Mouse (Mus musculus) intestine, embryonic 14.5 days (tissue): ENCODE results near the gene Sh3d19. TPM values are rescaled to one million over a fixed set of nuclear protein-coding genes. Genes with fewer than 3 reads are reported as not detected.
A peak's percentile ranks its signal among the peaks of the same experiment; 100 is the strongest.
"Not testable (repeated sequence)": the region's sequence is repeated elsewhere in the genome, so short reads cannot be mapped to it uniquely, and the experiment has no call there.

Experiments used
- ATAC-seq: fragments of 200-750 bp; cut with Nextera tagmentation; replicated peaks from 2 replicates; pipeline ENCODE4 v1.8.0; 2017; ENCODE audit warnings: low read depth, moderate number of reproducible peaks, moderate TSS enrichment, moderate library complexity; ENCODE audit not compliant: low FRiP score, low TSS enrichment
- DNase-seq: peaks from one replicate; pipeline ENCODE4 v3.0.0-alpha.2; 2018; ENCODE audit warnings: low spot score
- H3K27ac ChIP-seq: fragments of 300-500 bp; sonication (generic); 2 replicates; pipeline ENCODE4 v1.5.1; 2014; ENCODE audit warnings: low read depth, mild to moderate bottlenecking, control low read depth
- H3K27me3 ChIP-seq: fragments of 300-500 bp; sonication (generic); replicated peaks from 2 replicates; pipeline ENCODE4 v1.6.1; 2014; ENCODE audit warnings: low read length, control low read depth; ENCODE audit not compliant: control insufficient read depth, insufficient read depth
- H3K36me3 ChIP-seq: fragments of 300-500 bp; sonication (generic); 2 replicates; pipeline ENCODE4 v1.6.1; 2014; ENCODE audit warnings: low read length, control low read depth; ENCODE audit not compliant: control insufficient read depth, insufficient read depth
- H3K4me1 ChIP-seq: fragments of 300-500 bp; sonication (generic); replicated peaks from 2 replicates; pipeline ENCODE4 v1.6.1; 2014; ENCODE audit warnings: low read length, control low read depth, mixed read lengths; ENCODE audit not compliant: control insufficient read depth, insufficient read depth
- H3K4me2 ChIP-seq: fragments of 300-500 bp; sonication (generic); 2 replicates; pipeline ENCODE4 v1.6.1; 2014; ENCODE audit warnings: low read length
- H3K4me3 ChIP-seq: fragments of 300-500 bp; sonication (generic); 2 replicates; pipeline ENCODE4 v1.5.1; 2014; ENCODE audit warnings: low read depth, low read length, control low read depth, mixed read lengths
- H3K9ac ChIP-seq: fragments of 300-500 bp; sonication (generic); 2 replicates; pipeline ENCODE4 v1.6.1; 2014; ENCODE audit warnings: mild to moderate bottlenecking, low read length
- H3K9me3 ChIP-seq: fragments of 300-500 bp; sonication (generic); 2 replicates; pipeline ENCODE4 v1.6.1; 2016; ENCODE audit warnings: low read length, control low read depth; ENCODE audit not compliant: control insufficient read depth
- WGBS: fragments of 180-500 bp; shearing (Covaris S2); extraction: QIAGEN DNeasy Blood & Tissue Kit; methylation state at CpG from one replicate; pipeline ENCODE4 v1.1.7; 2014; 5-methylcytosine and 5-hydroxymethylcytosine counted together
- polyA plus RNA-seq: library from polyadenylated mRNA; unstranded; fragments of >200 nt; fragmentation: Nextera tagmentation; extraction: Ambion mirVana; gene quantifications from 2 replicates; pipeline ENCODE4 v1.2.1, GENCODE M21; 2014

Sh3d19 gene
- polyA plus RNA-seq, 1 experiment from 2014 or later = 55.4 TPM

DNA sequence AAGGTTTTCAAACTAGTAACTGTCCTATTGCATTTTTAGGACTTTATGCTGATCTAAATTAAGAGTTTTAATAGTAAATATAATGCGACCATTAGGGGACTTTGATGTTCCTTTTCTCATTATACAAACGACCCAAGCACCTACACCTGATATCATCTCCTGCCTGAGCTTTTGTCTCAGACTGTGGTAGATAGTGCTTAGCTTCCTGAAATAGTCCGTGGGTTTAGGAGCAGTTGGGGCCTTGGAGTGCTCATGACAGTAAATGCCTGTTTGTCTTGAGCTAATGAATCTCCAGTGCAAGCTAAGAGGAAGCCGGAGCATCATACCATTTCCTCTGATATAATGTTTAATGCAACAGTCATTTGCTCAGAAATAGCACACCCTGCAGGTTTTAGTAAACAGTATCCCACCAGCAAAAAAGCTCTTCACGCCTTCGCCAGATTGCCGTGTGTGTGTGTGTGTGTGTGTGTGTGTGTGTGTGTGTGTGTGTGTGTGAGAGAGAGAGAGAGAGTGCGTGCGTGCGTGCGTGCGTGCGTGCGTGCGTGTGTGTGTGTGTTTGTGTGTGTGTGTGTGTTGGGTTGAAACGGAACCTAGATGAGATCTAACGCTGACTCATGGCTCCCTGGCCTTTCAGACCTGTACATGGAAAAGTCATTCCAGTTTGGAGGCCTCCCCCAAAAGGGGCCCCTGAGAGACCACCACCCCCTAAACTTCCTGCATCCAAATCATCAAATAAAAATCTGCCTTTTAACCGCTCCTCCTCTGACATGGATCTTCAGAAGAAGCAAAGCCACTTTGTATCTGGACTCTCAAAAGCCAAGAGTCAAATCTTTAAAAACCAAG, 132.8 kb downstream of the Sh3d19 start:
- no peak for DNase-seq
- no peaks in the 10 kb centered on the region for H3K4me1 ChIP-seq
- H3K36me3 ChIP-seq = peaks cover 58% of the 10 kb centered on the region
- ATAC-seq = no peak
- H3K9me3 ChIP-seq = no peaks in the 10 kb centered on the region
- H3K9ac ChIP-seq = no peak overlapping the region
- no peaks in the 10 kb centered on the region for H3K27me3 ChIP-seq
- no peak overlapping the region for H3K4me3 ChIP-seq
- 89% methylated on average over 18 of the region's 18 CpGs for WGBS
- no peak overlapping the region for H3K27ac ChIP-seq
- no peak overlapping the region for H3K4me2 ChIP-seq

DNA sequence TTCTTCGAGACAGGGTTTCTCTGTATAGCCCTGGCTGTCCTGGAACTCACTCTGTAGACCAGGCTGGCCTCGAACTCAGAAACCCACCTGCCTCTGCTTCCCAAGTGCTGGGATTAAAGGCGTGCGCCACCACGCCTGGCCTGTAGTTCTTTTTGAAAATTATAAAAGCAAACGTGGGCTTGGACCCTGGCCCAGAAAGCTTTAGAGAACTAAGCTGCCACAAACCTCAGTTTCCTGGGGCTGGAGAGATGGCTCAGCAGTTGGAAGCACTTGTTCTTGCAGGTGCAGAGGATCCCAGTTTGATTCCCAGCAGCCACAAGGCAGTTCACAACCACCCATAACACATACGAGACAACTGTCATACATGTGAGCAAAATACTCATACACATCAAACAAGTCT, 133.5 kb downstream of the Sh3d19 start:
- H3K27ac ChIP-seq, ATAC-seq, H3K4me3 ChIP-seq, H3K4me2 ChIP-seq, DNase-seq, H3K27me3 ChIP-seq, H3K4me1 ChIP-seq, H3K9ac ChIP-seq, H3K9me3 ChIP-seq: not testable (repeated sequence)
- WGBS = 92% methylated on average over 7 of the region's 7 CpGs
- peaks cover 51% of the 10 kb centered on the region for H3K36me3 ChIP-seq

DNA sequence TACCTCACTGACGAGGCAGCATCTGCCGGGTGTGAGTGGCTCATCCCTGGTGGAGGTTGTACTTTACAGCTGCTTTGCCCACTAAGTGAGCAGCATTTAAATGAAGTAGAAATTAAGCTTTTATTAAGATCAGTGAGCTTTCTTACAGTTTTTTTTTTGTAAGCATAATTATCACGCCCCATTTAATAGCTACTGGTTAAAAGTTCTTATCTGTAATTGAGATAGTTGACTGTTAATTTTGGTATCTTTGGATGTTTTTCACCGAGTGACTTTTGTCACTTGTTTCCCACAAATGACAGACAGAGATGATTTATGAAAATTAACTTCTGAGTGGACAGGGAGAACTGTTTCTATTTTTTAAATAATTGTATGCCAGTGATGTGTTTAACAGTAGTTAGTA, 134.0 kb downstream of the Sh3d19 start:
- peaks cover 46% of the 10 kb centered on the region for H3K36me3 ChIP-seq
- WGBS = 80% methylated on average over 4 of the region's 4 CpGs
- H3K4me2 ChIP-seq = no peak overlapping the region
- no peak overlapping the region for H3K9ac ChIP-seq
- no peak for ATAC-seq
- no peaks in the 10 kb centered on the region for H3K9me3 ChIP-seq
- no peak overlapping the region for H3K4me3 ChIP-seq
- H3K27me3 ChIP-seq = no peaks in the 10 kb centered on the region
- peaks cover 2% of the 10 kb centered on the region; the same call in 1 of the 2 replicates for H3K4me1 ChIP-seq
- no peak overlapping the region for H3K27ac ChIP-seq
- no peak for DNase-seq

DNA sequence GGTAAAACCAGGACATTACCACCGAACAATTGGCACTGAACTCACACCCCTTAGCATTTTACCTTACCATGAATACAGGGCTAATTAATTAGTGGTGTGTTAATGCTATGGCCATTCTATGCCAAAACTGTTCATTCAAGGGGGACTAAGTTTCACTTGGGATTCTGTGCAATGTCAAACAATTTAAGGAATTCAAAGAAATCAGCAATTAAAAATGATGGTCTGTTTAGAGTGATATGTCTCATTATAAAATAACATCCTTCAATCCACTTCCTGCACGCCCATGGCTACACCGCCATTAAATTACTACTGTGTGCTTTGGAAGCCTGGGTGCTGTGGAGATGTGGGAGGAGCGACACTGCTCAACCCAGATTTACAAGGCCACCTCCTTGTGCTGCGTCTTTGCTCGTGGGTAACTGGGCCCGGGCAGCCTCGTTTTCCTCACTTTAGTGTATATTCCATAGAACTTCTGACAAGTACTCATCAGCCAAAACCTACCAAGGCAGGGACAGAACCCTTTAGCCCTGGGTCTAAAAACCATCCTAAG, 135.2 kb downstream of the Sh3d19 start:
- H3K9me3 ChIP-seq = no peaks in the 10 kb centered on the region
- no peak overlapping the region for H3K4me2 ChIP-seq
- no peaks in the 10 kb centered on the region for H3K27me3 ChIP-seq
- H3K27ac ChIP-seq = no peak overlapping the region
- no peak for ATAC-seq
- no peak overlapping the region for H3K9ac ChIP-seq
- peaks cover 4% of the 10 kb centered on the region; the same call in 1 of the 2 replicates for H3K4me1 ChIP-seq
- 72% methylated on average over 8 of the region's 8 CpGs for WGBS
- DNase-seq = no peak
- H3K36me3 ChIP-seq = peaks cover 42% of the 10 kb centered on the region
- no peak overlapping the region for H3K4me3 ChIP-seq

DNA sequence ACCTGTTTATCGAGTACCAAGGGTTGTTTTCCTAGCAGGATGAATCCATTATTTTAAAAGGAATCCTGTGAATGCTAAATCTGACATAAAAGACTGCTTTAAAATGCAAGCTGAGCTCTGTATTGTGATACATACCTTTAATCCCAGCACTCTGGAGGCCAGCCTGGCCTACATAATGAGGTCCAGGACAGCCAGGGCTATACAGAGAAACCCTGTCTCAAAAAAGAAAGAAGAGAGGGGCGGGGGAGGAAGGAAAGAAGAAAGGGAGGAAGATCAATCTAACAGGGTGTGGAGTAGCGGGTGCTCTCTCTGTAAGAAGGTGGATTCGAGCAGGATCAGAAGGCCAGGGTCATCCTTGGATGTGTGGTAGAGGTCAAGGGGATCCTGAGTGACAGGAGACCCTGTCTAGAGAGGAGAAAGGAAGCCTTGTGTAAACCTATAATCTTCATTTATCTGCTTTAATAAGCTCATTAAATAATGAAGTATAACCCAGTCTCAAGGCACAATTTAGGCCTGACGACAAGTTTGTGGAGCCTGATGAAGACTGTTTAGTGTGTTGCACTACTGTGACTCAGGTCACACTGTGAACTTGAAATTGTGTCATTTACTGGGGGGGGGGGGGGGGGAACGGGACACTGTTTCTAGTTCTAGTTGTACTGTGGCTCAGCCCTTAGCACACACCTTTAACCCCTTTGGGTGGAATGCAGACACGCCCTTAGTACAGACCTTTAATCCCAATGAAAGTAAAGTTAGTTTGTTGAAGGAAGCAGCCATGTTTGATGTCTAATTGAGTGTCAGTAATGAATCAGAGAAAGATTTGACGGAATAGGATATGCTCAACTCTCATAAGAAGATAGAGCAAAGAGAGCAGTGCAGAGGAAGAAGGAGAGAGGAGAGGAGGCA, 137.0 kb downstream of the Sh3d19 start:
- 73% methylated on average over 8 of the region's 8 CpGs for WGBS

DNA sequence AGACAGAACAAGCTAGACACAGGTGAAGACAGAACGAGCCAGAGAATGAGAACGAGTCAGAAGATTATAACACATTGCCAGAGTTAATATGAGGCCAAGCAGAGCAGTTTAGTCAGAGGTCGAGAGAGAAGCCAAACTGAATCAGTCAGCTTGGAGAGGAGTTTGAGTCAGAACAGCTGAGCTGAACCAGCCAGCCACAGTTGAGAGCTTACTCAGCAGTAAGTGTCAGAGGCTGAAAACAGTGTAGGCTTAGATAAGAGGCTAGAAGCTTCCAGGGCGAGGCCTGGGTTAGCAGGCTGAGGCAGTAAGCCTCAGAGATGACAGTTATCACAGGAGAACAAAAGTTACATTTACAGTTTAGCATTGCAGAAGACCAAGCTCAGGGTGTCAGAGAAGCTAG, 137.7 kb downstream of the Sh3d19 start:
- WGBS = 73% methylated on average over 4 of the region's 4 CpGs
- H3K27me3 ChIP-seq = no peaks in the 10 kb centered on the region
- H3K27ac ChIP-seq = no peak overlapping the region
- DNase-seq = no peak
- no peak for ATAC-seq
- H3K9me3 ChIP-seq = no peaks in the 10 kb centered on the region
- no peak overlapping the region for H3K4me2 ChIP-seq
- peaks cover 4% of the 10 kb centered on the region; the same call in 1 of the 2 replicates for H3K4me1 ChIP-seq
- H3K4me3 ChIP-seq = no peak overlapping the region
- H3K9ac ChIP-seq = no peak overlapping the region
- peaks cover 38% of the 10 kb centered on the region for H3K36me3 ChIP-seq

More for the DNA sequence above, 137.0 kb downstream of the Sh3d19 start:
- H3K9me3 ChIP-seq = no peaks in the 10 kb centered on the region
- DNase-seq = no peak
- H3K4me2 ChIP-seq = no peak overlapping the region
- H3K27me3 ChIP-seq = no peaks in the 10 kb centered on the region
- no peak overlapping the region for H3K9ac ChIP-seq
- no peak; the same call in 1 of the 2 replicates for ATAC-seq
- H3K27ac ChIP-seq = no peak overlapping the region
- H3K36me3 ChIP-seq = peaks cover 40% of the 10 kb centered on the region
- H3K4me3 ChIP-seq = no peak overlapping the region
- H3K4me1 ChIP-seq = peaks cover 4% of the 10 kb centered on the region; the same call in 1 of the 2 replicates

DNA sequence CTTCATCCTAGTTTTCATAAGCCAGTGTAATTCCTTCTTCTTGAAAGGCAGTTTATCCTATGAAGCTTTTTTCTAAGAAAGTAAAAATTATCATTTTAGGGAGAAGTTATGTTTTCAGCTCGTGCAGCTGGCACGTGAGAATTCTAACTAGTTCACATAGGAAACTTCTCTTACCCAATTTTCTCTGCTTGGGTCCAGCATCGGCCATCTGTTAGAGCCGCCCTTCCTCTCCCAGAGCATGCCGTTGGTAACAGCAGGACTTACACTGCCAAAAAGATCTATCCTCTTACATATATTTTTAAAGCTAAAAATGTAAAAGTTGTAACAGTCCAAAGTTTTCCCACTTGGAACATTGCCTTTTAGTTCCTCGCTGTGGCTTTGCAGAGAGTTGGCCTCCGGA, 138.2 kb downstream of the Sh3d19 start:
- no peak overlapping the region for H3K27ac ChIP-seq
- no peak overlapping the region for H3K4me2 ChIP-seq
- peaks cover 4% of the 10 kb centered on the region; the same call in 1 of the 2 replicates for H3K4me1 ChIP-seq
- no peak overlapping the region for H3K9ac ChIP-seq
- H3K4me3 ChIP-seq = no peak overlapping the region
- H3K36me3 ChIP-seq = peaks cover 37% of the 10 kb centered on the region
- ATAC-seq = no peak
- H3K9me3 ChIP-seq = no peaks in the 10 kb centered on the region
- DNase-seq = no peak
- no peaks in the 10 kb centered on the region for H3K27me3 ChIP-seq
- WGBS = 88% methylated on average over 7 of the region's 7 CpGs

DNA sequence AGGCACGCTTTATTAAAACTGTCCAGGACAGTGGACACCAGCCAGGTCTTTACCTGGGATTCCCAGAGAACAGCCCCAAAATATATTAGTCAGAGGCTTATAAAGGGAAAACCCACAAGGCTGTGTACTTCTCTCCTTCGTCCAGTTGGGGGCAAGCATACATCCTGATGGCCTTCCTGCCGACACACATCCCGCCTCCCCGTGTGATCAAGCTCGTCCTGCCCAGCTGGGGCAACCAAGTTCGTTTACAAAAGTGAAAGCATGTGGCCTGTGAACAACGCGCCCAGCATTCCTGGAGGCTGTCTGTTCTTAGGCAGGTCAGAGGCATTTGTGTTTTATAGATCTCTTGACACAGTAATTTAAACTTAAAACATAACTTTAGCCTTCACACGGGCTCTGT, 139.2 kb downstream of the Sh3d19 start:
- Histone ChIP-seq H3K4me3 (no peak overlapping the region), H3K27me3 (no peaks in the 10 kb centered on the region), H3K9ac (no peak overlapping the region), H3K9me3 (no peaks in the 10 kb centered on the region), H3K4me1 (peaks cover 5% of the 10 kb centered on the region; the same call in 1 of the 2 replicates), H3K4me2 (0 out of 2 replicates have a peak overlapping the region, but pooled peaks have one; percentile 6), H3K27ac (no peak overlapping the region), H3K36me3 (peaks cover 31% of the 10 kb centered on the region)
- ATAC-seq = no peak
- DNase-seq = no peak
- WGBS = 17% methylated on average over 10 of the region's 10 CpGs
